Mouse (Mus musculus) cortical plate, adult 2 months (tissue): ENCODE measurements around the gene 2310030G06Rik.

Experiments used
- CTCF ChIP-seq: fragments of 200-500 bp; IDR thresholded peaks from 2 replicates; pipeline ENCODE4 v1.5.1; 2011; ENCODE audit warnings: mild to moderate bottlenecking, control low read depth, low read length; ENCODE audit not compliant: insufficient read depth; ENCODE audit errors: extremely low read depth
- POLR2A ChIP-seq: fragments of 200-500 bp; IDR thresholded peaks from 2 replicates; pipeline ENCODE4 v1.6.1; 2011; ENCODE audit warnings: mild to moderate bottlenecking, low read length, control low read depth; ENCODE audit not compliant: insufficient read depth; ENCODE audit errors: extremely low read depth

GRCm38 (mm10) chr9:50770011-50770410 is 23.7 kb upstream of the 2310030G06Rik start:
- no peak for TF ChIP-seq CTCF
- TF ChIP-seq POLR2A = no peak
